Mouse (Mus musculus) neural tube, embryonic 14.5 days (tissue): ENCODE results near the gene Tbx19. TPM values are rescaled to one million over a fixed set of nuclear protein-coding genes. Genes with fewer than 3 reads are reported as not detected.

Source experiments
- ATAC-seq: fragments of 200-750 bp; cut with Nextera tagmentation; 2 replicates; pipeline ENCODE4 v1.8.0; 2017; ENCODE audit warnings: low read depth, mild to moderate bottlenecking, moderate TSS enrichment, moderate library complexity
- H3K27ac ChIP-seq: fragments of 300-500 bp; sonication (generic); 2 replicates; pipeline ENCODE4 v1.5.1; 2014; ENCODE audit warnings: low read depth, mild to moderate bottlenecking, control low read depth, low read length, moderate library complexity, mixed read lengths
- H3K27me3 ChIP-seq: fragments of 300-500 bp; sonication (generic); 2 replicates; pipeline ENCODE4 v1.6.1; 2014; ENCODE audit warnings: low read length; ENCODE audit not compliant: control insufficient read depth, insufficient read depth
- H3K36me3 ChIP-seq: fragments of 300-500 bp; sonication (generic); 2 replicates; pipeline ENCODE4 v1.6.1; 2014; ENCODE audit warnings: low read length, mixed read lengths; ENCODE audit not compliant: control insufficient read depth, insufficient read depth
- H3K4me1 ChIP-seq: fragments of 300-500 bp; sonication (generic); 2 replicates; pipeline ENCODE4 v1.6.1; 2014; ENCODE audit warnings: low read length; ENCODE audit not compliant: control insufficient read depth, insufficient read depth
- H3K4me2 ChIP-seq: fragments of 300-500 bp; sonication (generic); 2 replicates; pipeline ENCODE4 v1.6.1; 2014; ENCODE audit warnings: mild to moderate bottlenecking, low read depth, low read length, control low read depth
- H3K4me3 ChIP-seq: fragments of 300-500 bp; sonication (generic); 2 replicates; pipeline ENCODE4 v1.5.1; 2014; ENCODE audit warnings: low read depth, low read length, control low read depth, mixed read lengths
- H3K9ac ChIP-seq: fragments of 300-500 bp; sonication (generic); replicated peaks from 2 replicates; pipeline ENCODE4 v1.6.1; 2014; ENCODE audit warnings: low read depth, mild to moderate bottlenecking, control low read depth, low read length, mixed read lengths
- H3K9me3 ChIP-seq: fragments of 300-500 bp; sonication (generic); 2 replicates; pipeline ENCODE4 v1.6.1; 2016; ENCODE audit warnings: low read length; ENCODE audit not compliant: control insufficient read depth
- WGBS: fragments of 180-500 bp; shearing (Covaris S2); extraction: QIAGEN DNeasy Blood & Tissue Kit; methylation state at CpG from one replicate; pipeline ENCODE4 v1.1.7; 2014; 5-methylcytosine and 5-hydroxymethylcytosine counted together
- polyA plus RNA-seq: library from polyadenylated mRNA; unstranded; fragments of >200 nt; fragmentation: Nextera tagmentation; extraction: Ambion mirVana; gene quantifications from 2 replicates; pipeline ENCODE4 v1.2.1, GENCODE M21; 2014

The Tbx19 gene
- polyA plus RNA-seq, 1 experiment from 2014 or later: not detected

GRCm38 (mm10) chr1:165188806-165189580, 28.4 kb upstream of the Tbx19 start:
- peaks cover 2% of the 10 kb centered on the region for H3K27me3 ChIP-seq
- H3K9ac ChIP-seq: no peak overlapping the region
- no peak overlapping the region for H3K4me2 ChIP-seq
- ATAC-seq: no peak
- H3K9me3 ChIP-seq: no peaks in the 10 kb centered on the region
- H3K27ac ChIP-seq: no peak overlapping the region
- WGBS: 82% methylated on average over 10 of the region's 10 CpGs
- H3K36me3 ChIP-seq: no peaks in the 10 kb centered on the region
- no peaks in the 10 kb centered on the region for H3K4me1 ChIP-seq
- no peak overlapping the region for H3K4me3 ChIP-seq

DNA sequence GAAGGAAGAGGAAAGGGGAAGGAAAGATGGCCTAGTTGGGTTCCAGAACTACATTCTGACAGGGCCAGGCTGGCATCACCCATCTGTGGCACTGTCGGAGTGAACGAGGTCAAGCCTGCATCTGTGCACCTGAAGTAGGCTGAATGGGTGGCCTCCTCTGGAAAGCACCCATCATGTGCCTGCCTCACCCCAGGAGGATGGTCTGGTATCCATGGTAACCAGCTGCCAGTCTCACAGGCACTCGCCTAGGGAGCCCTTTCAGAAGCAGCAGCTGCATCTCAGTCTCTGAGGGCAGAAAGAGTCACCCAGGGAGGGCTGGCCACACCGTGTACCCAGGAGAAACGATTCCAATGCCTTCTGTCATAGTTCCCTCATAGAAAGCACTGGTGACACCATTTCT, 26.8 kb upstream of the Tbx19 start:
- H3K9me3 ChIP-seq: no peaks in the 10 kb centered on the region
- H3K4me3 ChIP-seq: no peak overlapping the region
- peak; percentile 28; the same call in 1 of the 2 replicates for ATAC-seq
- H3K9ac ChIP-seq: no peak overlapping the region
- 31% methylated on average over 5 of the region's 5 CpGs for WGBS
- H3K36me3 ChIP-seq: no peaks in the 10 kb centered on the region
- no peaks in the 10 kb centered on the region for H3K4me1 ChIP-seq
- no peak overlapping the region for H3K27ac ChIP-seq
- H3K4me2 ChIP-seq: no peak overlapping the region
- no peaks in the 10 kb centered on the region for H3K27me3 ChIP-seq

DNA sequence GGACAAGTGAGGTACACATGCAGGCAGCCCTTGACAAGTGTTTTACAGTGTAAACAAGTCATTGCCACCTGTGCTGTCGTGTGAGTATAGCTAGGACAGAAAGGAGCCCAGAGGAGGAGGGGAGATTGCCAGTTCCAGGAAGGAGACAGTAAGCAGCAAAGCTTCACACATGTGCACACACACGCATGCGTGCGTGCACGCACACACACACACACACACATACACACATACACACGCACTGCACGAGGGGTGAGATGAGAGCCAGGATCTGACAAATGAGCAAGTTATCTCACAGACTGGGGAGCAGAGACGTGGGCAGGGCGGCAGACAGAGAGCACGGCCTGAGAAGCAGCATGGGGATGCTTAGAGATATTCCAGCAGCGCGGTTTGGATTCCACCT, 25.9 kb upstream of the Tbx19 start:
- Histone ChIP-seq H3K36me3 (no peaks in the 10 kb centered on the region), H3K27me3 (no peaks in the 10 kb centered on the region), H3K27ac (no peak overlapping the region), H3K4me3 (no peak overlapping the region), H3K9ac (no peak overlapping the region), H3K4me1 (no peaks in the 10 kb centered on the region), H3K4me2 (no peak overlapping the region), H3K9me3 (no peaks in the 10 kb centered on the region)
- WGBS: 86% methylated on average over 12 of the region's 12 CpGs
- no peak for ATAC-seq

DNA sequence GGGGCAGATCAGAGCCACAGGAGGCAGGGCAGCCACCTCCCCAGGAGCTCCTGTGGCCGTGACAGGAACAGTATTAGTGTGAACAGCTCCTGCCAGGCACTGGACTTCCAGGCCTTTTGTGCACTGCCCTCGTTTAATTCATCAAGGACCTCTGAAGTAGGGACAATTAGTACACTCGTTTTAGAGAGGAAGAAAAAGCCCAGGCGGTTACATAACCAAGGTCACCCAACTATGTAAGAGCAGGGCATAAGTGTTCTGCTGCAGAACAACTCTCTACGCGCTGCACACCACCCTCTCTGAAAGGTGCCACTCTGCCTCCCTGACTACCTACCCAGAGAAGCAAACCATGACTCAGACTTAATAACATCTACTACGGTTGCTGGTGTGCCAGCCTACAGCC, 24.5 kb upstream of the Tbx19 start:
- ATAC-seq: no peak
- Histone ChIP-seq H3K27ac (no peak overlapping the region), H3K27me3 (no peaks in the 10 kb centered on the region), H3K4me3 (no peak overlapping the region), H3K4me2 (no peak overlapping the region), H3K4me1 (no peaks in the 10 kb centered on the region), H3K9ac (no peak overlapping the region), H3K9me3 (no peaks in the 10 kb centered on the region), H3K36me3 (no peaks in the 10 kb centered on the region)
- WGBS: 66% methylated on average over 7 of the region's 7 CpGs

GRCm38 (mm10) chr1:165184178-165184577, 23.6 kb upstream of the Tbx19 start:
- no peaks in the 10 kb centered on the region for H3K27me3 ChIP-seq
- H3K4me3 ChIP-seq: no peak overlapping the region
- H3K4me2 ChIP-seq: no peak overlapping the region
- 94% methylated on average over 3 of the region's 3 CpGs for WGBS
- H3K27ac ChIP-seq: no peak overlapping the region
- no peak overlapping the region for H3K9ac ChIP-seq
- H3K9me3 ChIP-seq: no peaks in the 10 kb centered on the region
- H3K4me1 ChIP-seq: no peaks in the 10 kb centered on the region
- no peak for ATAC-seq
- no peaks in the 10 kb centered on the region for H3K36me3 ChIP-seq

- 82% methylated on average over 6 of the region's 6 CpGs for WGBS
- Histone ChIP-seq H3K4me3 (no peak overlapping the region), H3K27ac (no peak overlapping the region), H3K4me1 (no peaks in the 10 kb centered on the region), H3K9ac (no peak overlapping the region), H3K27me3 (no peaks in the 10 kb centered on the region), H3K36me3 (no peaks in the 10 kb centered on the region), H3K4me2 (no peak overlapping the region), H3K9me3 (no peaks in the 10 kb centered on the region)
- ATAC-seq: no peak
These were observed 22.8 kb upstream of the Tbx19 start for GRCm38 (mm10) chr1:165183400-165183799.

DNA sequence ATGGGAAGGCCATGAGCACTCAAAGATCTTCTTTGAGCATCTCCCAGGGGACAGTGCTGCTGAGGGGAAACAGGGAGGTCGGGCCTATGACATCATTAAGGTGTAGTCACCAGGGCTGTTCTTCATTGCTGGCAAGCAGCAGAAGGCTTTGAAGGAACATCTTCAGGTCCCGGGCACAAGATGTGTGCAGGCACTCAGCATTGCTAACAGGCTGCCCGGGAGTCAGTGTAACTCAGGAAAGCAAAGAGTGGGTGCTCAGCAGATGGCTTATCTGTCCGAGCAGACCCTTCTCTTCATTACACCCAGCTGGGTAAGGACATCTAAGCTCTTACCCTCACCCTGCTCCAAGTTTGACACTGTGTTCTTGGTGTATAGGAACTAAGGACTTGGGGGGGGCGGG, 18.7 kb upstream of the Tbx19 start:
- H3K36me3 ChIP-seq: no peaks in the 10 kb centered on the region
- 84% methylated on average over 5 of the region's 5 CpGs for WGBS
- no peaks in the 10 kb centered on the region for H3K27me3 ChIP-seq
- ATAC-seq: no peak
- H3K27ac ChIP-seq: no peak overlapping the region
- H3K4me3 ChIP-seq: no peak overlapping the region
- no peaks in the 10 kb centered on the region for H3K4me1 ChIP-seq
- H3K4me2 ChIP-seq: no peak overlapping the region
- H3K9me3 ChIP-seq: no peaks in the 10 kb centered on the region
- no peak overlapping the region for H3K9ac ChIP-seq

DNA sequence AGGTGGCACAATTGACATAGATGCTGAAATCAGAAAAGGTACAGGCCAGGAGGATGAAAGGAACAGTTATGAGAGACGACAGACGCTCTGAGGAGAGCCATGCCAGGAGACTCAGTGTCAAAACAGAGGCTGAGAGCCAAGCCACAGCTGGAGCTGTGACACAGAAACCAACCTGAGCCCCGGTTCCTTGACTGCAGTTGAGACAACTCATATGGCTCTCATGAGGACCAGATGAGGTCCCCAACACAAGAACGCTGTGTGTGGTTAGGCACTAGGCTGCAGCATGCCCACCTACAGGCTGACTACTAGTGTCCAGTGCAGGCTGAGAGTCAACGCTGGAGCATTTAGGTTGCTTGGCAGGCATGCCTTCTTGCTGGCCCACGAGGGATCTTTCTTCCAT, 17.5 kb upstream of the Tbx19 start:
- H3K9ac ChIP-seq: no peak overlapping the region
- no peak overlapping the region for H3K4me2 ChIP-seq
- H3K9me3 ChIP-seq: no peaks in the 10 kb centered on the region
- H3K27ac ChIP-seq: no peak overlapping the region
- no peaks in the 10 kb centered on the region for H3K27me3 ChIP-seq
- no peak for ATAC-seq
- 84% methylated on average over 6 of the region's 6 CpGs for WGBS
- H3K36me3 ChIP-seq: no peaks in the 10 kb centered on the region
- no peaks in the 10 kb centered on the region for H3K4me1 ChIP-seq
- no peak overlapping the region for H3K4me3 ChIP-seq

GRCm38 (mm10) chr1:165174059-165174616, 13.6 kb upstream of the Tbx19 start:
- H3K4me2 ChIP-seq: no peak overlapping the region
- H3K27ac ChIP-seq: no peak overlapping the region
- H3K27me3 ChIP-seq: no peaks in the 10 kb centered on the region
- no peaks in the 10 kb centered on the region for H3K4me1 ChIP-seq
- H3K9ac ChIP-seq: no peak overlapping the region
- WGBS: 65% methylated on average over 6 of the region's 9 CpGs
- no peak for ATAC-seq
- H3K36me3 ChIP-seq: no peaks in the 10 kb centered on the region
- H3K4me3 ChIP-seq: no peak overlapping the region
- no peaks in the 10 kb centered on the region for H3K9me3 ChIP-seq
